Mouse (Mus musculus) kidney, adult 10 weeks (tissue): Measurements from ENCODE around the gene Olfr560. TPM values are rescaled to one million over a fixed set of nuclear protein-coding genes. Genes with fewer than 3 reads are reported as not detected.

ENCODE experiments used
- polyA plus RNA-seq: library from polyadenylated mRNA; stranded (reverse); fragments of 350-450 nt; fragmentation: Illumina TruSeq; extraction: RNeasy Lipid Tissue Mini Kit (QIAGEN cat#74804); gene quantifications from one replicate; pipeline ENCODE4 v1.2.3, GENCODE M21; 2014; ENCODE audit warnings: low read depth, low replicate concordance

The Olfr560 gene
- not detected for polyA plus RNA-seq

GRCm38 (mm10) chr7:102759266-102759665 is at the start of gene Olfr560, which contains the start of gene Olfr78:
TSS of gene Olfr560 (minus strand) at chr7:102759366.
TSS of gene Olfr78 (minus strand) at chr7:102759471.

GRCm38 (mm10) chr7:102803180-102803579 is 44.0 kb upstream of the Olfr560 start, which contains the start of gene Olfr564:
TSS of gene Olfr564 (plus strand) at chr7:102803480.

GRCm38 (mm10) chr7:102770921-102771320 is 11.8 kb upstream of the Olfr560 start, which contains the start of gene Olfr561:
TSS of gene Olfr561 (plus strand) at chr7:102771221.

GRCm38 (mm10) chr7:102727391-102727790 is 31.8 kb downstream of the Olfr560 start, which contains the start of gene Olfr559:
TSS of gene Olfr559 (minus strand) at chr7:102727491.

GRCm38 (mm10) chr7:102718970-102719369 is 40.2 kb downstream of the Olfr560 start, which contains the start of gene Olfr33:
TSS of gene Olfr33 (minus strand) at chr7:102719070.

GRCm38 (mm10) chr7:102701915-102702314 is 57.3 kb downstream of the Olfr560 start, which contains the start of gene Olfr558:
TSS of gene Olfr558 (plus strand) at chr7:102702215.

Other genes starting within 250 kb of the Olfr560 start
- gene Olfr547, start 224.6 kb downstream of the Olfr560 start, polyA plus RNA-seq = not detected
- not detected for gene Olfr548-ps1, start 218.5 kb downstream of the Olfr560 start, polyA plus RNA-seq
- not detected for gene Olfr549, start 209.5 kb downstream of the Olfr560 start, polyA plus RNA-seq
- 8.2 TPM for gene Trim21, start 193.9 kb downstream of the Olfr560 start, polyA plus RNA-seq
- not detected for gene Olfr550, start 187.9 kb downstream of the Olfr560 start, polyA plus RNA-seq
- gene Olfr551, start 167.5 kb downstream of the Olfr560 start, polyA plus RNA-seq = not detected
- not detected for gene Olfr552, start 161.6 kb downstream of the Olfr560 start, polyA plus RNA-seq
- not detected for gene Olfr553, start 141.1 kb downstream of the Olfr560 start, polyA plus RNA-seq
- gene Olfr554, start 120.9 kb downstream of the Olfr560 start, polyA plus RNA-seq = not detected
- gene Olfr555, start 100.5 kb downstream of the Olfr560 start, polyA plus RNA-seq = not detected
- not detected for gene Olfr556, start 94.5 kb downstream of the Olfr560 start, polyA plus RNA-seq
- 5.0 TPM for gene Trim68, start 72.0 kb downstream of the Olfr560 start, polyA plus RNA-seq
- not detected for gene Olfr557, start 63.5 kb downstream of the Olfr560 start, polyA plus RNA-seq
- 5.7 TPM for gene Olfr558, start 57.2 kb downstream of the Olfr560 start, polyA plus RNA-seq
- not detected for gene Olfr33, start 40.3 kb downstream of the Olfr560 start, polyA plus RNA-seq
- not detected for gene Olfr559, start 31.9 kb downstream of the Olfr560 start, polyA plus RNA-seq
- gene Olfr78, start 105 bp upstream of the Olfr560 start, polyA plus RNA-seq = 0.97 TPM
- gene Olfr561, start 11.9 kb upstream of the Olfr560 start, polyA plus RNA-seq = not detected
- gene Olfr564, start 44.1 kb upstream of the Olfr560 start, polyA plus RNA-seq = not detected
- gene Olfr566, start 99.4 kb upstream of the Olfr560 start, polyA plus RNA-seq = not detected
- not detected for gene Olfr568, start 117.8 kb upstream of the Olfr560 start, polyA plus RNA-seq
- not detected for gene Olfr569, start 131.5 kb upstream of the Olfr560 start, polyA plus RNA-seq
- gene Olfr570, start 135.2 kb upstream of the Olfr560 start, polyA plus RNA-seq = not detected
- not detected for gene Olfr571, start 158.2 kb upstream of the Olfr560 start, polyA plus RNA-seq
- gene Olfr572, start 165.0 kb upstream of the Olfr560 start, polyA plus RNA-seq = not detected
- not detected for gene Olfr573-ps1, start 183.2 kb upstream of the Olfr560 start, polyA plus RNA-seq
- not detected for gene Olfr574, start 189.1 kb upstream of the Olfr560 start, polyA plus RNA-seq
- not detected for gene Olfr575, start 199.4 kb upstream of the Olfr560 start, polyA plus RNA-seq
- gene Olfr576, start 203.3 kb upstream of the Olfr560 start, polyA plus RNA-seq = not detected
- gene Olfr577, start 216.6 kb upstream of the Olfr560 start, polyA plus RNA-seq = not detected
- gene Olfr578, start 230.0 kb upstream of the Olfr560 start, polyA plus RNA-seq = not detected